Mouse (Mus musculus) bone marrow macrophage, adult 2 months (primary cell): ENCODE data around the gene Acvrl1.

Experiments used
- CTCF ChIP-seq: IDR thresholded peaks from 2 replicates; pipeline ENCODE4 v1.5.1; 2012; ENCODE audit warnings: low read depth, mild to moderate bottlenecking, low read length, moderate library complexity
- POLR2A ChIP-seq: IDR thresholded peaks from 2 replicates; pipeline ENCODE4 v1.6.1; 2012; ENCODE audit warnings: mild to moderate bottlenecking, low read depth, low read length, borderline replicate concordance

- TF ChIP-seq CTCF (no peak), POLR2A (no peak)
These were observed 27.3 kb upstream of the Acvrl1 start for GRCm38 (mm10) chr15:101100996-101101395.
